Mouse (Mus musculus): ENCODE measurements around the gene Nfix. TPM values are rescaled to one million over a fixed set of nuclear protein-coding genes. Genes with fewer than 3 reads are reported as not detected.
A peak's percentile ranks its signal among the peaks of the same experiment; 100 is the strongest.

Gene Nfix
- total and polyA plus RNA-seq, 3 experiments: 59.9 to 113 (median 91.3) TPM

- no peak for DNase-seq
Observed at GRCm38 (mm10) chr8:84738266-84738665, 61.9 kb downstream of the Nfix start.

GRCm38 (mm10) chr8:84737608-84738007 lies 62.5 kb downstream of the Nfix start:
- DNase-seq: peak; percentile 71

DNA sequence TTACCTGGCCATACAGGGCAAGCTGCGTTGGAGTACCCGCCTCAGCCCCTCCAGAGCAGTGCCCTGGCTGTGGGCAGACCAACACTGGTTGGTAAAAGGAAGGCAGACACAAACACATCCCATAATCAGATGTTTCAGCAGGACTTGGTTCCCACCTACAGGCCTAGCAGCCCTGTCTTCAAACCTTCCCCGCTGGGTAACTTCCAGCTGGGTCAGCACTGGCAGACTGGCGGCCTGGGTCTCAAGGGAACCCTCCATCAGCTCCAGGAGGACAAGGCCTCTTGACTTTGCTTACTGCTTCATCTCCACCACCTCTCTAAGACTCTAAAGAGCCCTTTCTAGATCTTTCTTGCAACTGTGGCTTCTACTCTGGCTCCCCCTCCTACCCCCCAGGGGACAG lies 63.6 kb downstream of the Nfix start:
- DNase-seq: no peak

GRCm38 (mm10) chr8:84735597-84735996 lies 64.5 kb downstream of the Nfix start:
- DNase-seq: no peak

DNA sequence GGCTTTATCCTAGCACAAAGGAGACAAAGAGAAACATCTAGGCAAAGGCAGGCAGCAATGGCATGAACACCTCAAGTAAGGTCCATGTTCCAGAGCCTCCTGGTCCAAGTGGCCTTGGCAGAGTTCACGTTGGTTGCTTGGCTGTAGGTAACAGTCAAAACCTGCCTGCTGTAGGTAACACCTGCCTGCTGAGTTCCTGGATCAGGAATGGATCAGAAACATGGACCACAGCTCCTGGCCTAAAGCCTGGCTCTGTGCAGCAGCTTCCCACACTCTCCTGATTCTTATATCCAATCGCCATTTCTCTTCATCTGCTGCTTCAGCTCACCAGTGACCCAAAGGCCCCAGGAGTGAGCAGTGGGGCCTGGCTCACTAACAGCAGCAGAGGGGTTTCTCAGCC lies 65.5 kb downstream of the Nfix start:
- no peak for DNase-seq

DNA sequence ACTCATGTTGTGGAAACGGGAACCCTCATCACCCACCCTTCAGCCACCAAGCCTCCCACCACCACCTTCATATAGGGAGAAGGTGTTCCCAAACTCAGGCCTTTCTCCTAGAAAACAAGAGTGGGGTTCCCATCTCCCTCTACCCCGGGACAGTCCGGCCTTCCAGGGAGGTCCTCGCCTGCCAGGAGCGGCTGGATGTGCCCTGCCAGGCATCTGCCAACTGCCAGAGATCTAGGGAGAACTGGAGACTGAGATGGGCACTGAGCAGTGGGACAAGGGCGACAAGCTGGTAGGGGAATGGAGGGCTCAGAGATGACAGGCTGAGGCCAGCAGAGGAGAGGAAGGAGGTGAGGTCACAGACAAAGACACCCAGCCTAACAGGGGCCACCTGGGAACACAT lies 66.2 kb downstream of the Nfix start:
- no peak for DNase-seq

GRCm38 (mm10) chr8:84732996-84733395 lies 67.1 kb downstream of the Nfix start:
- no peak for DNase-seq

DNA sequence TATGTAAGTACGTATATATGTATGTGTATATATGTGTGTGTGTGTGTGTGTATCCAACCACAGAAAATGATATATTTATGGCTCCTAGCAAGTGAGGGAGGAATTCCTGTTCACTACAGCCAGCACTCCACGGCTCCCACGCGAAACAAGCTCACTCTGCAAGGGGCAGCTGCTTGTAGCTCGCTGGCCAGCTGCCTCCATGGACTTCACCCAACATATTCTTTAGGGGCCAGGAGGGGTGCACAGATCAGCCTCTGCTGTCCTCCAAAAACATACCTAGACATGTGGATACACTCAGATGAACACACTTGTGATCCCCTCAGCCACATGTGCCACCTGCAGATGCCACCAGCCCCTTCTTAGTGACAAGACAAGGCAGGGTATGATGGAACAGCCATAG lies 67.6 kb downstream of the Nfix start:
- DNase-seq: no peak

DNA sequence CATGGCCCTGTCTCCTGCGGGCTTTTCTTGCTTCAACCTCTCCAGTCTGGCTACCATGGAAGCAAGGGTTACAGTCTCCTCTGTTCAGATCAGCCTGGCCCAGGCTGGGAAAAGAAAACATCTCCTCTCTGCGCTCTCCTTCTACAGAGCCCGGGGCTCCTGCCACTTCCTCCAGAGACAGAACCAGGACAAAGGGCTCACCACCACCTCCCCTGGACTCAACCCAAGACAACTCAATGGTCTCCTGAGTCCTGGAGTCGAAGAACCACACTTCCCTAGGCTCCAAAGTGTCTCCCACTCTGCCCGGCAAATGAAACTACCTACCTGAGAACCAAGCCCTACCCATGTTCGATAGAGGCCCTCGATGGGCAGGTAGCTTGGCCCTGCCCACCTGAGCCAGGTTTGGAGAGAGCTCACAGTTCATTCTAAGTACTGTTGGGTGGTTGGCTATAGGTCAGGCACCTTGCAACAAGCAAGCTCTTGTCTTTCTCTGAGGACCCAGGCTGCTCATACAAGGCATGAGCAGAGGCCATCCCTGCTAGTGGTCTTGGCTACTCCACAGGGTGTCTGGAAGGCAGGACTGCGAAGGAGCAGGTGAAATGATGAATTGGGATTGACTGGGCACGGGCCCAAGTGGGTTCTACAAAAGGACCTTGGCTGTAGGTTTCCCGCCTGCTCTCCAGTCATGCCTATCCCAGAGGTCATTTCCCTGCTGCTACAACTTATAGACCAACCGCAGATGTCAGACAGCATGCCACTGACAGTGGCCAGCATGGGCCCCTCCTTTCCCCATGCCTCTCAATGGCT lies 68.6 kb downstream of the Nfix start:
- DNase-seq: no peak

DNA sequence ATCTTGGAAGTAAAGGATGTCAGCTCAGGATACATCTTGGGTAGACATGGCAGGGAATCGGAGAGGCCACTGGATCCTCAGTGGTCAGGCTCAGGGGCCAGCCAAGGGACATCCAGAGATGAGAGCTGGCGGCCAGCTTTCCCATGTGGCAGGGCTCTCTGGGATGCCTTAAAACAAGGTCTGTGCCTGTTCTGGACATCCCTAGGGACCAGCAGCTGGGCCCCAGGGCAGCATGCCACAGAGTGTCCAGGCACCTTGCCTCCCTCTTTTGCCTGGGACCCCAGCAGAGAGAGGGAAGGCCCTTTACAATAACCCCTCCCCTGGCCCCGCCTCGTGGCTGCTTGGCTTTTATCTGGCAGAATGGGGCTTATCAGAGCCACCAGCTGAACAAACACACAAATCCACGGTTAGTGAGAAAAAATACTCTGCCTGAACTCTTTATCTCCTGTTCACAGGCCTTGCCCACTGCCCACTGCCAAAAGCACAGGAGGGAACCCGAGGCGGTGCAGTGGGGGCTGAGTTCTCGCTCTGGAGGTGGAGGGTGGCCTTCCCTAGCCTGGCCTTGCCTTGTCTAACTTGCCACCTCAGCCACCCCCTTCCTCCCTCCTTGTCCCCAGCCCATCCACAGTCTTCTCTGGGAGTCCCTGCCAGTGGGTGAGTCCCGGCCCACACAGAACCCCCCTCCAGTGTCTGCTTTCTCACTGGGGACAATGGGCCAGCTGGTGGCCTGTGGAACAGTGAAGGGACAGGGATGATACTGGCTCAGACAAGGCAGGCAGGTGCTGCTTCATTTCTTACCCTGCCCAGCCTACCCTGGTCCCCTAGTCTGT lies 69.4 kb downstream of the Nfix start:
- no peak for DNase-seq

GRCm38 (mm10) chr8:84729921-84730362 lies 70.2 kb downstream of the Nfix start:
- no peak for DNase-seq

GRCm38 (mm10) chr8:84728474-84728873 lies 71.7 kb downstream of the Nfix start:
- no peak for DNase-seq

DNA sequence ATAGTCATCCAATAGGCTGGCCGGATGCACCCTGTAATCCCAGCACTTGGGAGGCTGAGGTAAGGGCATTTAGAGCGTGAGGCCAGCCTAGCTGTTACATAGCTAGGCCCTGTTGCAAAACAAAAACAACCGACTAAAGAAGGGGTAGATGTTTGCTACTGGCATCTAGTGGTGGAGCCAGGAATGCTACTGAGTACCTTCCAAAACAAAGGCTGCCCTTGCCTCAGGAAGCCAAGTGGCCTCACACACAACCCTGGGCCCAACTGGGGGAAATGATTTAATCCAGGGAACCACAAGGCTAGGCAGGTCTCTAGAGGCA lies 74.2 kb downstream of the Nfix start:
- DNase-seq: no peak

GRCm38 (mm10) chr8:84725246-84725940 lies 74.8 kb downstream of the Nfix start:
- DNase-seq: no peak

DNA sequence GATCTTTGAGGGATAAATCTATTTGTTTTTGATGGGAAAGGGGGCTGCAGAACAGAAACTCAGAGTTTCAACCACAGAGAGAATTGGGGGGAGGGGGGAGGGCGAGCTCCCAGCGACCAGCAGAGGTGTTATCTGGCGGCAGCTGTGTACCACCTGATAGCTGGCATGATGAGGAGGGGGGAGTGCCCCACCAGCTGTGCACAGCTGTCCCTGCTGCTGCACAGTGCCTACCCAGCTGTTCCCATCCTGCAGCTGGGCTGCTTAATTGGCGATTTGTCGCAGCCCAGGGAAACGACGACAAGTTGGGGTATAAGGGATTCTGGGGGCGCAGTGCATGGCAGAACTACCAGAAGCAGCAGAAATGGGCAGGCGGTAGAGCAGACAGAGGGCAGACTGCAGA lies 75.5 kb downstream of the Nfix start:
- DNase-seq: no peak

- DNase-seq: no peak
Observed at GRCm38 (mm10) chr8:84723571-84723900, 76.6 kb downstream of the Nfix start.

GRCm38 (mm10) chr8:84722850-84723570 lies 77.1 kb downstream of the Nfix start, which contains the start of gene G430095P16Rik:
Gene G430095P16Rik (plus strand): TSS chr8:84723007.
- DNase-seq: peak; percentile 71

GRCm38 (mm10) chr8:84722530-84722849 lies 77.7 kb downstream of the Nfix start:
- no peak for DNase-seq

- no peak for DNase-seq
Observed at GRCm38 (mm10) chr8:84718959-84719690, 81.0 kb downstream of the Nfix start.

DNA sequence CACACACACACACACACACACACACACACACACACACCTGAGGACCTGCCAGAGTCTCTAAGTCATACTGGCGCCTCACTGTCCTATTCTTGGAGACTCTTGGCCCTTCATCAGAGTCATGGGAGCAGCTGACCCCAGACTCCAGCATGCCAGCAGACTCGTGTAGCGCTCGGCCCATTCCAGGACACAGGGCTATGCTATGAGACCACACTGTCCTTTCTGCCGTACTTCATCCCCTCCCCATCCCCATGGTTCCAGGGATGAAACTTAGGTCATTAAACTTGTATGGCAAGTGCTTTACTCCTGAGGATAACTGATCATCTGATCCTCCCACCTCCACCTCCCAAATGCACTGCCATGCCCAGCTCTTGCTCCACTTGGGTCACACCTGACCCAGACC lies 81.7 kb downstream of the Nfix start:
- DNase-seq: no peak

DNA sequence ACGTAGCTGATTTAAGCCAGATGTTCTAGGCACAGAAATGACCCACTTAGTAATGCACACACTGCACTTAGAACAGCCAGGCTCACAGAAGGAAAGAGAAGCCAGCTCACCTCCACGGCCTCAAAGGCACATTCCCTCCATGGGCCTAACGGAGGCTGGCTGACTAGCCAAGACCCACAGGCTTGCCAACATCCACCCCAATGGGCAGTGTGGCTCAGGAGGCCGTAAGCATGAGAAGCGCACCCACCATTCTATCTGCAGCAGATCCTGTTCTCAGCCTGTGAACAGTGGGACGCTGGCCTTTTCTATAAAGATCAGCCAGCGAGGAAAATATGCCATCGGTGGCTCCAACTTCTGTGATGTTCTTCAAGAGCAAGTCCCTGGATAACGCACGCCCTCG lies 83.4 kb downstream of the Nfix start:
- no peak for DNase-seq

Measured in adrenal gland, adult 2 months (tissue).